26 mouse cellular contexts compared by ENCODE assay signal in the genomic region with DNA sequence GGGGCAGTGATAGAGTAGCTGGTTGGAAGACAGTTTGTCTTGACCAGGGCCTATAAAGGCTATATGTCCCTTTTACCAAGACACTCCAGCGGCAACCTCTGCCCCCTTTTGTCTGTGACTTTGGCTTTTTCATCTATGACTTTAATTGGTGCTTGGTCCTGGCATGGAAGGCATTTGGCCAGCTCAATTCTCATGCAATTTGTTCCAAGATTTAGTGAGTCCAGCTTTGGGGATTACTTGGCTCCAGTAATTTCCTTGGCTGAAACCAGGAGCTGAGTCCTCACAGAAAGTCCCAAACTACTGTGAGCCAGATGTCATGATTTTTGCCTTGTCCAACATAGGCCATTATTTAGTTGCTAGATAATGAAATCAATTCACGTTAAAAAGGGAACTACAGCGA.
A peak's percentile ranks its signal among the peaks of the same experiment; 100 is the strongest.
DNase-seq lines count a peak whose midpoint lies in the region; ATAC-seq and TF ChIP-seq lines count a peak whose summit lies in the region.
"Had no signal": no experiment of that assay in that cellular context is flagged by ENCODE, and none has a peak within 500 bp of the region (broad histone marks: within the 10 kb centered on the region; RNA-seq: fewer than 3 reads in every experiment).

No protein-coding gene starts in this region.

- no peak for TF ChIP-seq CTCF in midbrain, postnatal 0 days (IDR thresholded peaks at IDR 0.05)

- H3K9ac ChIP-seq in heart, embryonic 12.5 days = no peak overlapping the region
- no peak overlapping the region for H3K9ac ChIP-seq in midbrain, postnatal 0 days (replicated peaks; ENCODE audit: low read length, poor library complexity, severe bottlenecking)
- no peak overlapping the region for H3K9ac ChIP-seq in midbrain, embryonic 14.5 days (replicated peaks; ENCODE audit: low read length)
- H3K9ac ChIP-seq: forebrain, postnatal 0 days; hindbrain, embryonic 15.5 days; intestine, embryonic 15.5 days; liver, embryonic 12.5 days; liver, postnatal 0 days; neural tube, embryonic 13.5 days had no signal

- ATAC-seq in heart, embryonic 12.5 days (ENCODE audit: insufficient number of reproducible peaks, low FRiP score) = no peak
- ATAC-seq in midbrain, postnatal 0 days (ENCODE audit: low FRiP score) = no peak
- ATAC-seq in midbrain, embryonic 14.5 days (ENCODE audit: low FRiP score, low TSS enrichment) = no peak
- ATAC-seq: activated CD4-positive, CD25-positive, alpha-beta regulatory T cell, adult 4 months; forebrain, postnatal 0 days; intestine, embryonic 15.5 days; liver, embryonic 12.5 days; liver, postnatal 0 days had no signal

- 74% methylated on average over 3 of the region's 3 CpGs for WGBS in heart, embryonic 12.5 days
- 81% methylated on average over 3 of the region's 3 CpGs for WGBS in midbrain, postnatal 0 days
- 88% methylated on average over 3 of the region's 3 CpGs for WGBS in midbrain, embryonic 14.5 days

- DNase-seq in adrenal gland, postnatal 10 days = peak; percentile 46
- DNase-seq in adrenal gland, adult 2 months = no peak
- peak; percentile 82 to 84 for DNase-seq in cerebellum, postnatal 10 days
- DNase-seq in cerebellum, postnatal 36 days = no peak
- DNase-seq in heart, adult 18-20 months = peak; percentile 25 to 38
- peak; percentile 31 for DNase-seq in midbrain, postnatal 0 days (ENCODE audit: low spot score)
- no peak for DNase-seq in midbrain, embryonic 14.5 days
- DNase-seq: forebrain, postnatal 0 days; gastrocnemius, postnatal 14 days; kidney, adult 2 months; kidney, postnatal 36 days; liver, postnatal 0 days; lung, postnatal 36 days had no signal

- H3K9me3 ChIP-seq in heart, embryonic 12.5 days (replicated peaks) = no peaks in the 10 kb centered on the region
- H3K9me3 ChIP-seq in midbrain, postnatal 0 days (ENCODE audit: low read length) = no peaks in the 10 kb centered on the region
- H3K9me3 ChIP-seq in midbrain, embryonic 14.5 days (ENCODE audit: control insufficient read depth, low read length) = no peaks in the 10 kb centered on the region
- H3K9me3 ChIP-seq: heart, embryonic 10.5 days; hindbrain, embryonic 10.5 days; hindbrain, embryonic 15.5 days; intestine, embryonic 15.5 days; liver, embryonic 12.5 days; neural tube, embryonic 13.5 days had no signal

- H3K27ac ChIP-seq in heart, embryonic 12.5 days (ENCODE audit: poor library complexity, severe bottlenecking) = no peak overlapping the region
- H3K27ac ChIP-seq in midbrain, postnatal 0 days (ENCODE audit: low read depth, low read length) = no peak overlapping the region
- H3K27ac ChIP-seq in midbrain, embryonic 14.5 days (replicated peaks; ENCODE audit: low read depth, low read length) = no peak overlapping the region
- H3K27ac ChIP-seq: heart, embryonic 10.5 days; hindbrain, embryonic 10.5 days; hindbrain, embryonic 15.5 days; intestine, embryonic 15.5 days; layer of hippocampus, adult 2 months; left cerebral cortex, adult 2 months; liver, embryonic 12.5 days; neural tube, embryonic 13.5 days had no signal

- H3K4me1 ChIP-seq in heart, embryonic 12.5 days (replicated peaks) = no peaks in the 10 kb centered on the region
- no peaks in the 10 kb centered on the region for H3K4me1 ChIP-seq in midbrain, postnatal 0 days (ENCODE audit: insufficient read depth, low read length)
- no peaks in the 10 kb centered on the region for H3K4me1 ChIP-seq in midbrain, embryonic 14.5 days (ENCODE audit: control insufficient read depth, insufficient read depth, low read length)
- H3K4me1 ChIP-seq: heart, embryonic 10.5 days; hindbrain, embryonic 10.5 days; hindbrain, embryonic 15.5 days; intestine, embryonic 15.5 days; liver, embryonic 12.5 days; neural tube, embryonic 13.5 days had no signal

- H3K4me2 ChIP-seq in heart, embryonic 12.5 days = no peak overlapping the region
- H3K4me2 ChIP-seq in midbrain, postnatal 0 days (ENCODE audit: low read depth, low read length, poor library complexity, severe bottlenecking) = no peak overlapping the region
- H3K4me2 ChIP-seq in midbrain, embryonic 14.5 days (ENCODE audit: low read length) = no peak overlapping the region
- H3K4me2 ChIP-seq: hindbrain, embryonic 15.5 days; intestine, embryonic 15.5 days; liver, embryonic 12.5 days; midbrain, embryonic 11.5 days; neural tube, embryonic 13.5 days had no signal

- H3K36me3 ChIP-seq in heart, embryonic 12.5 days = no peaks in the 10 kb centered on the region
- H3K36me3 ChIP-seq in midbrain, postnatal 0 days (ENCODE audit: insufficient read depth, low read length) = no peaks in the 10 kb centered on the region
- no peaks in the 10 kb centered on the region for H3K36me3 ChIP-seq in midbrain, embryonic 14.5 days (ENCODE audit: control insufficient read depth, insufficient read depth, low read length)
- H3K36me3 ChIP-seq: heart, embryonic 10.5 days; hindbrain, embryonic 10.5 days; hindbrain, embryonic 15.5 days; intestine, embryonic 15.5 days; liver, embryonic 12.5 days; neural tube, embryonic 13.5 days had no signal

- H3K27me3 ChIP-seq in heart, embryonic 12.5 days (replicated peaks) = no peaks in the 10 kb centered on the region
- H3K27me3 ChIP-seq in midbrain, postnatal 0 days (ENCODE audit: insufficient read depth, low read length) = no peaks in the 10 kb centered on the region
- no peaks in the 10 kb centered on the region for H3K27me3 ChIP-seq in midbrain, embryonic 14.5 days (ENCODE audit: control insufficient read depth, insufficient read depth, low read length)
- H3K27me3 ChIP-seq: CH12.LX; hindbrain, embryonic 15.5 days; intestine, embryonic 15.5 days; liver, embryonic 12.5 days; neural tube, embryonic 13.5 days had no signal

- H3K4me3 ChIP-seq in heart, embryonic 12.5 days = no peak overlapping the region
- H3K4me3 ChIP-seq in midbrain, postnatal 0 days (ENCODE audit: low read depth, low read length) = no peak overlapping the region
- H3K4me3 ChIP-seq in midbrain, embryonic 14.5 days (replicated peaks; ENCODE audit: low read depth, low read length) = no peak overlapping the region
- H3K4me3 ChIP-seq: erythroblast, embryonic 14.5 days; heart, embryonic 10.5 days; hindbrain, embryonic 10.5 days; hindbrain, embryonic 15.5 days; intestine, embryonic 15.5 days; layer of hippocampus, adult 2 months; left cerebral cortex, adult 2 months; liver, embryonic 12.5 days; neural tube, embryonic 13.5 days had no signal

Comparison
In these comparisons a context has a peak if more than half of its experiments do, and no peak if none do; other contexts are left out.
1. DNase-seq: peak in adrenal gland, postnatal 10 days (single experiment), cerebellum, postnatal 10 days (2 of 2), heart, adult 18-20 months (2 of 2) and midbrain, postnatal 0 days (single experiment); none in adrenal gland, adult 2 months (single experiment), cerebellum, postnatal 36 days (0 of 2) and midbrain, embryonic 14.5 days (single experiment).